Mouse (Mus musculus) thymus, adult 2 months (tissue): ENCODE results near the gene Cpox. TPM values are rescaled to one million over a fixed set of nuclear protein-coding genes. Genes with fewer than 3 reads are reported as not detected.

Source experiments
- DNase-seq: peaks from one replicate; pipeline ENCODE4 v3.0.0; 2021
- H3K27ac ChIP-seq: fragments of 200-500 bp; 2 replicates; pipeline ENCODE4 v1.5.1; 2012; ENCODE audit warnings: low read length, control low read depth; ENCODE audit not compliant: control insufficient read depth, insufficient read depth
- H3K27me3 ChIP-seq: fragments of 200-500 bp; 2 replicates; pipeline ENCODE4 v1.6.1; 2012; ENCODE audit warnings: mild to moderate bottlenecking, low read length, moderate library complexity, mixed read lengths; ENCODE audit not compliant: control insufficient read depth, insufficient read depth
- H3K36me3 ChIP-seq: fragments of 200-500 bp; 2 replicates; pipeline ENCODE4 v1.6.1; 2012; ENCODE audit warnings: mild to moderate bottlenecking, low read length, moderate library complexity; ENCODE audit not compliant: control insufficient read depth, insufficient read depth
- H3K4me1 ChIP-seq: fragments of 200-500 bp; replicated peaks from 2 replicates; pipeline ENCODE4 v1.6.1; 2012; ENCODE audit warnings: low read length; ENCODE audit not compliant: control insufficient read depth, insufficient read depth
- H3K4me3 ChIP-seq: fragments of 200-500 bp; 2 replicates; pipeline ENCODE4 v1.5.1; 2012; ENCODE audit warnings: mild to moderate bottlenecking, low read length, control low read depth, moderate library complexity; ENCODE audit not compliant: control insufficient read depth, insufficient read depth
- CTCF ChIP-seq: fragments of 200-500 bp; IDR thresholded peaks from 2 replicates; pipeline ENCODE4 v1.5.1; 2012; ENCODE audit warnings: mild to moderate bottlenecking, control low read depth, low read length, moderate library complexity, borderline replicate concordance; ENCODE audit not compliant: control insufficient read depth, poor library complexity, insufficient read depth; ENCODE audit errors: extremely low read depth
- POLR2A ChIP-seq: fragments of 200-500 bp; IDR thresholded peaks from 2 replicates; pipeline ENCODE4 v1.6.1; 2012; ENCODE audit warnings: mild to moderate bottlenecking, low read length, control low read depth, moderate library complexity; ENCODE audit not compliant: control insufficient read depth, poor library complexity, insufficient read depth; ENCODE audit errors: extremely low read depth
- WGBS: fragments of 180-500 bp; shearing (Covaris S2); methylation state at CpG from one replicate; pipeline ENCODE4 v1.1.7; 2018; 5-methylcytosine and 5-hydroxymethylcytosine counted together
- polyA plus RNA-seq: library from polyadenylated mRNA; depleted of rRNA; stranded (reverse); fragments of >200 nt; gene quantifications from 2 replicates; pipeline ENCODE4 v1.2.3, GENCODE M21; 2012

Cpox gene
- polyA plus RNA-seq, 1 experiment, result 14.1 TPM

GRCm38 (mm10) chr16:58668586-58668985 is 1.5 kb upstream of the Cpox start:
- Histone ChIP-seq H3K4me1 (no peaks in the 10 kb centered on the region; the same call in 1 of the 2 replicates), H3K36me3 (peaks cover 3% of the 10 kb centered on the region; the same call in 1 of the 2 replicates), H3K27ac (no peak overlapping the region), H3K27me3 (no peaks in the 10 kb centered on the region), H3K4me3 (no peak overlapping the region)
- 88% methylated on average over 3 of the region's 3 CpGs for WGBS
- no peak for DNase-seq
- TF ChIP-seq POLR2A, result no peak
- no peak for TF ChIP-seq CTCF

DNA sequence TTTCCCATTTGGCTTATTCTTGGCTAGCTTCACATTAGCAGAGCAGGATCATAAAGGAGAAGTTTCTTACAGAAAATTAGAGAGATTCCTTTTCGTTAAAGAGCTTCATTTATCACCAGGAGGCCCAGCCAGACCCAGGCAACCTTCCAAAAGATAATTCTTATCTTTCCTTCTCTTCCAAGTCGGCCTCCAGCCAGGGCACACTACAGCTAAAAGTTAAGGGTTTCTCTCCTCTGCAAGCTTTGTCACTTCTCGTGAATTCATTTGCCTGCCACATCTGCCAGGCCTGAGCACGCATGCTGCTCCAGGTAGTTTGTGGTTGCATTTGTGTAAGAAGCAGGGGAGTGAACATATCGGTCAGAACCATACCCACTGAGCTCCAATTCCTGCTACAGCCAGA is 828 bp upstream of the Cpox start:
- no peak for TF ChIP-seq POLR2A
- TF ChIP-seq CTCF, result no peak
- 72% methylated on average over 5 of the region's 5 CpGs for WGBS
- no peak for DNase-seq
- Histone ChIP-seq H3K4me1 (no peaks in the 10 kb centered on the region; the same call in 1 of the 2 replicates), H3K36me3 (peaks cover 10% of the 10 kb centered on the region; the same call in 1 of the 2 replicates), H3K27ac (no peak overlapping the region), H3K4me3 (no peak overlapping the region), H3K27me3 (no peaks in the 10 kb centered on the region)

DNA sequence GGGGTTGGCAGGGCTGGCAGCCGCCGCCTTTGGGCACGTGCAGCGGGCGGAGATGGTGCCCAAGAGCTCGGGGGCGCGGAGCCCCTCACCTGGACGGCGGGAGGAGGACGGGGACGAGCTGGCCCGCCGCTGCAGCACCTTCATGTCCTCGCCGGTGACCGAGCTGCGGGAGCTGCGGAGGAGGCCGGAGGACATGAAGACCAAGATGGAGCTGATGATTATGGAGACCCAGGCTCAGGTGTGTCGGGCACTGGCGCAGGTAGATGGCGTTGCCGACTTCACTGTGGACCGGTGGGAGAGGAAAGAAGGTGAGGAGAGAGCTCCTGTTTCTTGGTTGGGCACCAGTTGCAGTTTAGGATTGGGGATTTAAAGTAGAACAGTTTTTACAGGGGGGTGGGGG is 551 bp downstream of the Cpox start:
- Histone ChIP-seq H3K36me3 (peaks cover 16% of the 10 kb centered on the region; the same call in 1 of the 2 replicates), H3K4me1 (no peaks in the 10 kb centered on the region; the same call in 1 of the 2 replicates), H3K4me3 (peak overlapping the region; percentile 71), H3K27me3 (no peaks in the 10 kb centered on the region), H3K27ac (no peak overlapping the region)
- 1% methylated on average over 25 of the region's 25 CpGs for WGBS
- no peak for DNase-seq
- no peak for TF ChIP-seq POLR2A
- TF ChIP-seq CTCF, result no peak

GRCm38 (mm10) chr16:58671212-58671985 is 1.3 kb downstream of the Cpox start:
- H3K36me3 ChIP-seq, result peaks cover 21% of the 10 kb centered on the region; the same call in 1 of the 2 replicates
- 83% methylated on average over 8 of the region's 8 CpGs for WGBS
- no peak for TF ChIP-seq POLR2A
- TF ChIP-seq CTCF, result no peak
- H3K27me3 ChIP-seq, result no peaks in the 10 kb centered on the region
- no peak overlapping the region for H3K4me3 ChIP-seq
- H3K4me1 ChIP-seq, result no peaks in the 10 kb centered on the region; the same call in 1 of the 2 replicates
- H3K27ac ChIP-seq, result no peak overlapping the region
- no peak for DNase-seq

DNA sequence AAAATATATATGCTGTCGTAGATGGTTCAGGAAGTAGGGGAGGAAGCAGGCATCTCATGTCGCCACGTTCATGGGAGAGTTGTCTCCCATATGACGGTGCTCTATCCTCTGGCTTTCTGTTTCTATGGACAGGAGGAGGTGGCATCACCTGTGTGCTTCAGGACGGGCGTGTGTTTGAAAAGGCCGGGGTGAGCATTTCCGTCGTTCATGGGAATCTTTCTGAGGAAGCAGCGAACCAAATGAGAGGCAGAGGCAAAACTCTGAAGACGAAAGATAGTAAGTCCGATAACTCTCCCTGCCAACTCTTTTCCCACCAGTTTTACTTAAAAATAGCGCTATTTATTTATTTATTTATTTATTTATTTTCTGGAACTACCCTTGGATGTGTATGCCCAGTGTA is 2.3 kb downstream of the Cpox start:
- Histone ChIP-seq H3K27me3 (no peaks in the 10 kb centered on the region), H3K4me3 (no peak overlapping the region), H3K27ac (no peak overlapping the region), H3K36me3 (peaks cover 24% of the 10 kb centered on the region; the same call in 1 of the 2 replicates), H3K4me1 (no peaks in the 10 kb centered on the region; the same call in 1 of the 2 replicates)
- 97% methylated on average over 13 of the region's 13 CpGs for WGBS
- DNase-seq, result no peak
- TF ChIP-seq CTCF (no peak), POLR2A (no peak)

DNA sequence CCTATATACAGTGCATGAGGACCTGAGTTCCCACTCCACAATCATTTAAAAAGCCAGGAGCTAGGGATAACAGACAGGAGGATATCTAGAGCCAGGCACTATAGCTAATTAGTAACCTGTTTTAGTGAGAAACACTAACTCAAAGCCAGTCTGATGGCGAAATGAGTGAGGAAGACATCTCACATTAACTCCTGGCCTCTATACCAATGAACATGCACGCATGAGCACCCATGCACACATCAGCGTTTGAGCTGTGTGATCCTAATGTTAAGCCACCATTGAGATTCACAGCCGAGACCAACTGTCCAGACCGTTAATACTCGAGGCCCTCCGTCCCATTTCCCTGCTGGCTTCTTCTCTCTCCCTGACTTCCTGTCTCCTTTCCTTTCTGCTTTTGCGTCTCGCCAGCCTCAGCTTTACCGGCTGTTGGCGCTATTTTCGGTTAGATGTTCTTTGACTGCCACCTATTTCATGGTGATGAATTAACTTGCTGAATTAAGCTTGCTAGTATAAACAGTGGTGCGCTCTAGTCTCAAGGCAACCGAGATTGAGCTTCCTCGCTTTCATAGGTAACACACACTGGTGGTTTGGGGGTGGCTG is 3.8 kb downstream of the Cpox start:
- no peaks in the 10 kb centered on the region for H3K27me3 ChIP-seq
- no peaks in the 10 kb centered on the region; the same call in 1 of the 2 replicates for H3K4me1 ChIP-seq
- no peak overlapping the region for H3K27ac ChIP-seq
- TF ChIP-seq CTCF, result no peak
- TF ChIP-seq POLR2A, result no peak
- DNase-seq, result no peak
- 97% methylated on average over 15 of the region's 15 CpGs for WGBS
- H3K36me3 ChIP-seq, result peaks cover 30% of the 10 kb centered on the region; the same call in 1 of the 2 replicates
- no peak overlapping the region for H3K4me3 ChIP-seq

DNA sequence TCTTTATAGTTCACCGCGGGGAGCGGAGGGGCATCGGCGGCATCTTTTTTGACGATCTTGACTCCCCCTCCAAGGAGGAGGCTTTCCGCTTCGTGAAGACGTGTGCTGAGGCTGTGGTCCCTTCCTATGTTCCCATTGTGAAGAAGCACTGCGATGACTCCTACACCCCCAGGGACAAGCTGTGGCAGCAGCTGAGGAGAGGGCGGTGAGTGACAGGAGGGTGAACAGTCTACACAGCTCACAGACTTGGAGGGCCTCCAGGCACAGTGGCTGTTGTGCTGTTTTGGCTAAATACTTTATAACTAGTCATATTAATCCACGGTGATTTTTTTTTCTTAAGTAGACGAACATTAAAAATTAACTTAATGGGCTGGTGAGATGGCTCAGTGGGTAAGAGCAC is 5.2 kb downstream of the Cpox start:
- DNase-seq, result no peak
- Histone ChIP-seq H3K36me3 (peaks cover 30% of the 10 kb centered on the region; the same call in 1 of the 2 replicates), H3K27ac (no peak overlapping the region), H3K27me3 (no peaks in the 10 kb centered on the region), H3K4me3 (no peak overlapping the region), H3K4me1 (no peaks in the 10 kb centered on the region; the same call in 1 of the 2 replicates)
- 97% methylated on average over 13 of the region's 13 CpGs for WGBS
- TF ChIP-seq POLR2A (no peak), CTCF (no peak)
